Mouse (Mus musculus): ENCODE results near the gene Thra.

- TF ChIP-seq CTCF (IDR thresholded peaks at IDR 0.05; ENCODE audit: borderline replicate concordance, insufficient read depth, low read length): no peak
- no peak for TF ChIP-seq POLR2A (IDR thresholded peaks at IDR 0.05; ENCODE audit: low read depth, low read length)
Observed at GRCm38 (mm10) chr11:98713703-98714102, 26.7 kb upstream of the Thra start.
